Mouse (Mus musculus) limb, embryonic 15.5 days (tissue): ENCODE measurements around the gene Mcm5. TPM values are rescaled to one million over a fixed set of nuclear protein-coding genes. Genes with fewer than 3 reads are reported as not detected.

Experiments
- ATAC-seq: fragments of 200-750 bp; cut with Nextera tagmentation; 2 replicates; pipeline ENCODE4 v1.8.0; 2017; ENCODE audit warnings: low read depth, moderate TSS enrichment; ENCODE audit not compliant: insufficient number of reproducible peaks, low FRiP score, low TSS enrichment
- H3K27ac ChIP-seq: fragments of 300-500 bp; sonication (generic); 2 replicates; pipeline ENCODE4 v1.5.1; 2015; ENCODE audit warnings: moderate library complexity, mild to moderate bottlenecking, inconsistent platforms
- H3K27me3 ChIP-seq: fragments of 300-500 bp; sonication (generic); 2 replicates; pipeline ENCODE4 v1.6.1; 2015; ENCODE audit warnings: inconsistent platforms
- H3K36me3 ChIP-seq: fragments of 300-500 bp; sonication (generic); 2 replicates; pipeline ENCODE4 v1.6.1; 2015; ENCODE audit warnings: inconsistent platforms
- H3K4me1 ChIP-seq: fragments of 300-500 bp; sonication (generic); 2 replicates; pipeline ENCODE4 v1.6.1; 2015; ENCODE audit warnings: inconsistent platforms
- H3K4me2 ChIP-seq: fragments of 300-500 bp; sonication (generic); 2 replicates; pipeline ENCODE4 v1.6.1; 2015; ENCODE audit warnings: mild to moderate bottlenecking, inconsistent platforms
- H3K4me3 ChIP-seq: fragments of 300-500 bp; sonication (generic); 2 replicates; pipeline ENCODE4 v1.5.1; 2015; ENCODE audit warnings: mild to moderate bottlenecking, inconsistent platforms
- H3K9ac ChIP-seq: fragments of 300-500 bp; sonication (generic); 2 replicates; pipeline ENCODE4 v1.6.1; 2015; ENCODE audit warnings: inconsistent platforms
- H3K9me3 ChIP-seq: fragments of 300-500 bp; sonication (generic); 2 replicates; pipeline ENCODE4 v1.6.1; 2016; ENCODE audit warnings: inconsistent platforms
- WGBS: fragments of 180-500 bp; shearing (Covaris S2); methylation state at CpG from one replicate; pipeline ENCODE4 v1.1.7; 2015; 5-methylcytosine and 5-hydroxymethylcytosine counted together
- polyA plus RNA-seq: library from polyadenylated mRNA; unstranded; fragments of >200 nt; fragmentation: Nextera tagmentation; extraction: Ambion mirVana; gene quantifications from 2 replicates; pipeline ENCODE4 v1.2.1, GENCODE M21; 2015

Gene Mcm5
- polyA plus RNA-seq, 1 experiment from 2014 or later = 128 TPM

GRCm38 (mm10) chr8:75108527-75109235 is 688 bp upstream of the Mcm5 start:
- WGBS = under 1% methylated on average over 9 of the region's 9 CpGs
- Histone ChIP-seq H3K4me2 (peak overlapping the region; percentile 57), H3K9me3 (no peaks in the 10 kb centered on the region), H3K27me3 (no peaks in the 10 kb centered on the region), H3K9ac (peak overlapping the region; percentile 54), H3K4me1 (peaks cover 20% of the 10 kb centered on the region), H3K27ac (peak overlapping the region; percentile 91), H3K4me3 (peak overlapping the region; percentile 79), H3K36me3 (peaks cover 24% of the 10 kb centered on the region)
- peak; percentile 41 for ATAC-seq

- H3K9me3 ChIP-seq = no peaks in the 10 kb centered on the region
- peak overlapping the region; percentile 79 for H3K4me3 ChIP-seq
- H3K4me2 ChIP-seq = peak overlapping the region; percentile 82
- peaks cover 36% of the 10 kb centered on the region for H3K36me3 ChIP-seq
- ATAC-seq = no peak
- peak overlapping the region; percentile 60 for H3K9ac ChIP-seq
- H3K27ac ChIP-seq = no peak overlapping the region
- peaks cover 20% of the 10 kb centered on the region for H3K4me1 ChIP-seq
- no peaks in the 10 kb centered on the region for H3K27me3 ChIP-seq
- 15% methylated on average over 13 of the region's 13 CpGs for WGBS
These were observed 724 bp downstream of the Mcm5 start for GRCm38 (mm10) chr8:75110093-75110492.

GRCm38 (mm10) chr8:75118505-75118904 is 9.1 kb downstream of the Mcm5 start:
- no peak overlapping the region for H3K9ac ChIP-seq
- H3K9me3 ChIP-seq = no peaks in the 10 kb centered on the region
- H3K36me3 ChIP-seq = peaks cover 95% of the 10 kb centered on the region
- ATAC-seq = no peak
- WGBS = 95% methylated on average over 1 of the region's 1 CpGs
- H3K27me3 ChIP-seq = no peaks in the 10 kb centered on the region
- no peak overlapping the region for H3K4me3 ChIP-seq
- H3K4me2 ChIP-seq = no peak overlapping the region
- no peak overlapping the region for H3K27ac ChIP-seq
- H3K4me1 ChIP-seq = no peaks in the 10 kb centered on the region

GRCm38 (mm10) chr8:75119287-75119686 is 9.9 kb downstream of the Mcm5 start:
- H3K27me3 ChIP-seq = no peaks in the 10 kb centered on the region
- H3K4me3 ChIP-seq = no peak overlapping the region
- H3K4me1 ChIP-seq = no peaks in the 10 kb centered on the region
- 90% methylated on average over 2 of the region's 2 CpGs for WGBS
- H3K9ac ChIP-seq = no peak overlapping the region
- H3K9me3 ChIP-seq = no peaks in the 10 kb centered on the region
- no peak overlapping the region for H3K4me2 ChIP-seq
- peaks cover 95% of the 10 kb centered on the region for H3K36me3 ChIP-seq
- H3K27ac ChIP-seq = no peak overlapping the region
- ATAC-seq = no peak

GRCm38 (mm10) chr8:75119747-75120146 is 10.4 kb downstream of the Mcm5 start:
- Histone ChIP-seq H3K27me3 (no peaks in the 10 kb centered on the region), H3K4me2 (no peak overlapping the region), H3K4me1 (no peaks in the 10 kb centered on the region), H3K4me3 (no peak overlapping the region), H3K36me3 (peaks cover 97% of the 10 kb centered on the region), H3K9me3 (no peaks in the 10 kb centered on the region), H3K9ac (no peak overlapping the region), H3K27ac (no peak overlapping the region)
- WGBS = 97% methylated on average over 2 of the region's 2 CpGs
- ATAC-seq = no peak

- Histone ChIP-seq H3K9ac (no peak overlapping the region), H3K27ac (no peak overlapping the region), H3K27me3 (no peaks in the 10 kb centered on the region), H3K9me3 (no peaks in the 10 kb centered on the region), H3K4me2 (no peak overlapping the region), H3K4me3 (no peak overlapping the region), H3K36me3 (peaks cover 76% of the 10 kb centered on the region), H3K4me1 (no peaks in the 10 kb centered on the region)
- WGBS = 72% methylated on average over 1 of the region's 1 CpGs
- ATAC-seq = no peak
These were observed 18.0 kb downstream of the Mcm5 start for GRCm38 (mm10) chr8:75127406-75127805.

GRCm38 (mm10) chr8:75132485-75132884 is 23.1 kb downstream of the Mcm5 start:
- H3K9me3 ChIP-seq = no peaks in the 10 kb centered on the region
- ATAC-seq = no peak
- no peak overlapping the region for H3K27ac ChIP-seq

GRCm38 (mm10) chr8:75133399-75133798 is 24.0 kb downstream of the Mcm5 start:
- Histone ChIP-seq H3K4me2 (no peak overlapping the region), H3K4me3 (no peak overlapping the region), H3K27me3 (no peaks in the 10 kb centered on the region), H3K4me1 (no peaks in the 10 kb centered on the region), H3K36me3 (peaks cover 21% of the 10 kb centered on the region), H3K27ac (no peak overlapping the region), H3K9me3 (no peaks in the 10 kb centered on the region), H3K9ac (no peak overlapping the region)
- 69% methylated on average over 2 of the region's 2 CpGs for WGBS
- ATAC-seq = no peak

More at GRCm38 (mm10) chr8:75132485-75132884, 23.1 kb downstream of the Mcm5 start:
- Histone ChIP-seq H3K4me1 (no peaks in the 10 kb centered on the region), H3K27me3 (no peaks in the 10 kb centered on the region), H3K4me2 (no peak overlapping the region), H3K4me3 (no peak overlapping the region), H3K9ac (no peak overlapping the region), H3K36me3 (peaks cover 26% of the 10 kb centered on the region)
- WGBS = 12% methylated on average over 3 of the region's 3 CpGs

GRCm38 (mm10) chr8:75134603-75135391 is 25.4 kb downstream of the Mcm5 start:
- Histone ChIP-seq H3K4me1 (no peaks in the 10 kb centered on the region), H3K9ac (no peak overlapping the region), H3K36me3 (peaks cover 7% of the 10 kb centered on the region; the same call in 1 of the 2 replicates), H3K27ac (no peak overlapping the region), H3K27me3 (no peaks in the 10 kb centered on the region), H3K4me3 (no peak overlapping the region), H3K4me2 (no peak overlapping the region), H3K9me3 (no peaks in the 10 kb centered on the region)
- no peak for ATAC-seq
- WGBS = 67% methylated on average over 2 of the region's 2 CpGs

- H3K4me2 ChIP-seq = no peak overlapping the region
- WGBS = 44% methylated on average over 1 of the region's 1 CpGs
- no peak overlapping the region for H3K4me3 ChIP-seq
- no peaks in the 10 kb centered on the region for H3K4me1 ChIP-seq
- H3K27me3 ChIP-seq = no peaks in the 10 kb centered on the region
- no peak overlapping the region for H3K9ac ChIP-seq
- ATAC-seq = no peak
- H3K36me3 ChIP-seq = no peaks in the 10 kb centered on the region
- no peak overlapping the region for H3K27ac ChIP-seq
- no peaks in the 10 kb centered on the region for H3K9me3 ChIP-seq
These were observed 26.4 kb downstream of the Mcm5 start for GRCm38 (mm10) chr8:75135756-75136155.

- Histone ChIP-seq H3K9me3 (no peaks in the 10 kb centered on the region), H3K27ac (no peak overlapping the region), H3K4me3 (no peak overlapping the region), H3K27me3 (no peaks in the 10 kb centered on the region), H3K4me1 (no peaks in the 10 kb centered on the region), H3K4me2 (no peak overlapping the region), H3K9ac (no peak overlapping the region), H3K36me3 (no peaks in the 10 kb centered on the region)
- ATAC-seq = no peak
- WGBS = 72% methylated on average over 2 of the region's 2 CpGs
These were observed 26.9 kb downstream of the Mcm5 start for GRCm38 (mm10) chr8:75136256-75136655.

GRCm38 (mm10) chr8:75137536-75137935 is 28.2 kb downstream of the Mcm5 start:
- H3K4me1 ChIP-seq = no peaks in the 10 kb centered on the region
- H3K27ac ChIP-seq = no peak overlapping the region
- no peaks in the 10 kb centered on the region for H3K36me3 ChIP-seq
- H3K4me3 ChIP-seq = no peak overlapping the region
- H3K9me3 ChIP-seq = no peaks in the 10 kb centered on the region
- 71% methylated on average over 3 of the region's 3 CpGs for WGBS
- H3K9ac ChIP-seq = no peak overlapping the region
- no peaks in the 10 kb centered on the region for H3K27me3 ChIP-seq
- H3K4me2 ChIP-seq = no peak overlapping the region
- no peak for ATAC-seq
